Comparison of ENCODE assay signal across 26 mouse cellular contexts in genomic region chr9:45010461-45010860, GRCm38 (mm10). TPM values are rescaled to one million over a fixed set of nuclear protein-coding genes. Genes with fewer than 3 reads are reported as not detected.
A peak's percentile ranks its signal among the peaks of the same experiment; 100 is the strongest.
DNase-seq lines count a peak whose midpoint lies in the region; ATAC-seq and TF ChIP-seq lines count a peak whose summit lies in the region.
"Had no signal": no experiment of that assay in that cellular context is flagged by ENCODE, and none has a peak within 500 bp of the region (broad histone marks: within the 10 kb centered on the region; RNA-seq: fewer than 3 reads in every experiment).

No protein-coding gene starts in this region.

- intact Hi-C loops in gastrocnemius, adult 2 months (cut with DNase I), result no loop called here

- H3K4me1 ChIP-seq in embryonic facial prominence, embryonic 11.5 days (ENCODE audit: control insufficient read depth, insufficient read depth, low read length), result no peaks in the 10 kb centered on the region
- no peaks in the 10 kb centered on the region; the same call in 1 of the 2 replicates for H3K4me1 ChIP-seq in embryonic facial prominence, embryonic 10.5 days
- H3K4me1 ChIP-seq: heart, embryonic 10.5 days; limb, embryonic 15.5 days; neural tube, embryonic 12.5 days; stomach, embryonic 15.5 days had no signal

- H3K27me3 ChIP-seq in embryonic facial prominence, embryonic 11.5 days (ENCODE audit: control insufficient read depth, insufficient read depth, low read length), result no peaks in the 10 kb centered on the region
- H3K27me3 ChIP-seq in embryonic facial prominence, embryonic 10.5 days (replicated peaks; ENCODE audit: low read depth, poor library complexity, severe bottlenecking), result 0 out of 2 replicates have a peak, but pooled peaks cover 5% of the 10 kb centered on the region
- H3K27me3 ChIP-seq: neural tube, embryonic 12.5 days; stomach, embryonic 15.5 days had no signal

- TF ChIP-seq CTCF in gastrocnemius, adult 2 months (IDR thresholded peaks at IDR 0.05), result no peak

- no peak overlapping the region for H3K4me2 ChIP-seq in embryonic facial prominence, embryonic 11.5 days (ENCODE audit: low read depth, low read length)
- H3K4me2 ChIP-seq: limb, embryonic 15.5 days; neural tube, embryonic 12.5 days; stomach, embryonic 15.5 days had no signal

- no peak for ATAC-seq in embryonic facial prominence, embryonic 11.5 days (replicated peaks; ENCODE audit: insufficient number of reproducible peaks, low FRiP score, low TSS enrichment, low read depth)
- peak; percentile 42 for ATAC-seq in activated CD4-positive, CD25-positive, alpha-beta regulatory T cell, adult 4 months
- ATAC-seq: forebrain, postnatal 0 days; intestine, embryonic 16.5 days; liver, postnatal 0 days; midbrain, embryonic 16.5 days had no signal

- H3K9me3 ChIP-seq in embryonic facial prominence, embryonic 11.5 days (replicated peaks; ENCODE audit: control insufficient read depth, low read length), result no peaks in the 10 kb centered on the region
- no peaks in the 10 kb centered on the region for H3K9me3 ChIP-seq in embryonic facial prominence, embryonic 10.5 days
- H3K9me3 ChIP-seq: heart, embryonic 10.5 days; limb, embryonic 15.5 days; stomach, embryonic 15.5 days had no signal

- H3K27ac ChIP-seq in embryonic facial prominence, embryonic 11.5 days (replicated peaks; ENCODE audit: low read depth, low read length), result no peak overlapping the region
- H3K27ac ChIP-seq in embryonic facial prominence, embryonic 10.5 days (replicated peaks), result no peak overlapping the region
- H3K27ac ChIP-seq in gastrocnemius, adult 2 months, result no peak overlapping the region
- H3K27ac ChIP-seq: heart, embryonic 10.5 days; limb, embryonic 15.5 days; neural tube, embryonic 12.5 days; stomach, embryonic 15.5 days had no signal

- no peak overlapping the region for H3K9ac ChIP-seq in embryonic facial prominence, embryonic 11.5 days (replicated peaks; ENCODE audit: low read length)
- H3K9ac ChIP-seq: forebrain, postnatal 0 days; limb, embryonic 15.5 days; liver, postnatal 0 days; neural tube, embryonic 12.5 days; stomach, embryonic 15.5 days had no signal

- 78% methylated on average over 4 of the region's 4 CpGs for WGBS in embryonic facial prominence, embryonic 11.5 days
- WGBS in embryonic facial prominence, embryonic 10.5 days, result 74% methylated on average over 4 of the region's 4 CpGs

- H3K36me3 ChIP-seq in embryonic facial prominence, embryonic 11.5 days (replicated peaks; ENCODE audit: control insufficient read depth, insufficient read depth, low read depth, low read length), result no peaks in the 10 kb centered on the region
- H3K36me3 ChIP-seq in embryonic facial prominence, embryonic 10.5 days (replicated peaks), result no peaks in the 10 kb centered on the region
- H3K36me3 ChIP-seq: heart, embryonic 10.5 days; limb, embryonic 15.5 days; neural tube, embryonic 12.5 days; stomach, embryonic 15.5 days had no signal

- peak; percentile 2 for DNase-seq in embryonic facial prominence, embryonic 11.5 days (ENCODE audit: low spot score)
- no peak for DNase-seq in embryonic facial prominence, embryonic 10.5 days (ENCODE audit: low spot score)
- DNase-seq in retina, embryonic 14.5 days (ENCODE audit: low spot score), result peak; percentile 9
- no peak for DNase-seq in retina, postnatal 1 day
- DNase-seq in thymus, postnatal 25 days, result peak; percentile 81
- DNase-seq in gastrocnemius, adult 2 months, result no peak
- DNase-seq in cerebellum, adult 11-12 months, result no peak
- DNase-seq: B cell, adult 2 months; cerebellum, adult 8-10 months; embryo, embryonic 11 days; forebrain, postnatal 0 days; gastrocnemius, postnatal 36 days; heart, postnatal 36 days; kidney, postnatal 14 days; layer of hippocampus, adult 9-11 months; liver, postnatal 0 days; right cerebral cortex, postnatal 4 days had no signal

- H3K4me3 ChIP-seq in embryonic facial prominence, embryonic 11.5 days (ENCODE audit: low read depth, low read length), result no peak overlapping the region
- no peak overlapping the region for H3K4me3 ChIP-seq in embryonic facial prominence, embryonic 10.5 days
- H3K4me3 ChIP-seq in gastrocnemius, adult 2 months, result no peak overlapping the region
- H3K4me3 ChIP-seq: erythroblast, embryonic 14.5 days; heart, embryonic 10.5 days; limb, embryonic 15.5 days; neural tube, embryonic 12.5 days; stomach, embryonic 15.5 days had no signal

RNA-seq across cellular contexts. Expression of gene Cd3e, which starts 1.0 kb away (rescaled TPM):
- not detected in 2 replicates for polyA plus RNA-seq in embryonic facial prominence, embryonic 11.5 days (2014; fragmentation: Nextera tagmentation; extraction: Ambion mirVana)
- not detected in 2 replicates for polyA plus RNA-seq in embryonic facial prominence, embryonic 10.5 days (2016; fragmentation: Nextera tagmentation; extraction: Ambion mirVana)
- 1,000 to 10,000 TPM in 1 of 2 experiments, 100 to 1,000 TPM in 1; 791 to 1,491 TPM for polyA plus RNA-seq in activated CD4-positive, CD25-positive, alpha-beta regulatory T cell, adult 4 months (2017; shearing (Covaris generic))
- not detected for total RNA-seq in gastrocnemius, adult 2 months (2021)
- total RNA-seq: forebrain, postnatal 0 days; left cerebral cortex, postnatal 10 days had no signal
- polyA plus RNA-seq: forebrain, postnatal 0 days; heart, embryonic 10.5 days; liver, postnatal 0 days; midbrain, embryonic 16.5 days; neural tube, embryonic 12.5 days had no signal

RNA-seq across cellular contexts. Expression of gene Cd3d, which starts 28.9 kb away (rescaled TPM):
- polyA plus RNA-seq in embryonic facial prominence, embryonic 11.5 days (2014; fragmentation: Nextera tagmentation; extraction: Ambion mirVana), result not detected in 2 replicates
- polyA plus RNA-seq in embryonic facial prominence, embryonic 10.5 days (2016; fragmentation: Nextera tagmentation; extraction: Ambion mirVana), result not detected in 2 replicates
- 1,000 to 10,000 TPM in 1 of 2 experiments, 100 to 1,000 TPM in 1; 682 to 1,081 TPM for polyA plus RNA-seq in activated CD4-positive, CD25-positive, alpha-beta regulatory T cell, adult 4 months (2017; shearing (Covaris generic))
- total RNA-seq in gastrocnemius, adult 2 months (2021), result not detected
- total RNA-seq: forebrain, postnatal 0 days; left cerebral cortex, postnatal 10 days had no signal
- polyA plus RNA-seq: erythroblast, embryonic 14.5 days; forebrain, postnatal 0 days; heart, embryonic 10.5 days; intestine, embryonic 16.5 days; midbrain, embryonic 16.5 days; neural tube, embryonic 12.5 days had no signal

RNA-seq across cellular contexts. Expression of gene Mpzl2, which starts 29.1 kb away (rescaled TPM):
- polyA plus RNA-seq in embryonic facial prominence, embryonic 11.5 days (2014; fragmentation: Nextera tagmentation; extraction: Ambion mirVana), result 8.8 and 9.2 TPM in 2 replicates
- polyA plus RNA-seq in embryonic facial prominence, embryonic 10.5 days (2016; fragmentation: Nextera tagmentation; extraction: Ambion mirVana), result 9.7 TPM in 2 replicates
- not detected for polyA plus RNA-seq in activated CD4-positive, CD25-positive, alpha-beta regulatory T cell, adult 4 months (2017; shearing (Covaris generic))
- total RNA-seq in gastrocnemius, adult 2 months (2021), result under 1 TPM; 0.31 TPM
- polyA plus RNA-seq: erythroblast, embryonic 14.5 days had no signal

RNA-seq across cellular contexts. Expression of gene Cd3g, which starts 30.2 kb away (rescaled TPM):
- not detected in 2 replicates for polyA plus RNA-seq in embryonic facial prominence, embryonic 11.5 days (2014; fragmentation: Nextera tagmentation; extraction: Ambion mirVana)
- polyA plus RNA-seq in embryonic facial prominence, embryonic 10.5 days (2016; fragmentation: Nextera tagmentation; extraction: Ambion mirVana), result not detected in 2 replicates
- 1,000 to 10,000 TPM; 1,430 to 1,870 TPM for polyA plus RNA-seq in activated CD4-positive, CD25-positive, alpha-beta regulatory T cell, adult 4 months (2017; shearing (Covaris generic))
- total RNA-seq in gastrocnemius, adult 2 months (2021), result not detected
- total RNA-seq: forebrain, postnatal 0 days; heart, postnatal 36 days; left cerebral cortex, postnatal 10 days had no signal
- polyA plus RNA-seq: erythroblast, embryonic 14.5 days; forebrain, postnatal 0 days; heart, embryonic 10.5 days; midbrain, embryonic 16.5 days had no signal

RNA-seq across cellular contexts. Expression of gene Mpzl3, which starts 44.5 kb away (rescaled TPM):
- 2.0 and 2.3 TPM in 2 replicates for polyA plus RNA-seq in embryonic facial prominence, embryonic 11.5 days (2014; fragmentation: Nextera tagmentation; extraction: Ambion mirVana)
- polyA plus RNA-seq in embryonic facial prominence, embryonic 10.5 days (2016; fragmentation: Nextera tagmentation; extraction: Ambion mirVana), result 2.2 and 3.7 TPM in 2 replicates
- polyA plus RNA-seq in activated CD4-positive, CD25-positive, alpha-beta regulatory T cell, adult 4 months (2017; shearing (Covaris generic)), result 10 to 100 TPM; 10.2 to 11.9 TPM
- total RNA-seq in gastrocnemius, adult 2 months (2021), result 1 to 10 TPM; 1.7 to 2.0 TPM
- polyA plus RNA-seq: erythroblast, embryonic 14.5 days had no signal

Comparison
In these comparisons a context has a peak if more than half of its experiments do, and no peak if none do; other contexts are left out.
1. DNase-seq: peak in embryonic facial prominence, embryonic 11.5 days (single experiment), retina, embryonic 14.5 days (single experiment) and thymus, postnatal 25 days (single experiment); none in embryonic facial prominence, embryonic 10.5 days (single experiment), retina, postnatal 1 day (single experiment), gastrocnemius, adult 2 months (single experiment) and cerebellum, adult 11-12 months (single experiment).
2. RNA of gene Cd3e, which starts 1.0 kb away (polyA plus RNA-seq): 791 to 1,491 TPM in activated CD4-positive, CD25-positive, alpha-beta regulatory T cell, adult 4 months; not detected in embryonic facial prominence, embryonic 11.5 days and not detected in embryonic facial prominence, embryonic 10.5 days; every median in the first group is over 100 times any median in the second.
3. RNA of gene Cd3d, which starts 28.9 kb away (polyA plus RNA-seq): 682 to 1,081 TPM in activated CD4-positive, CD25-positive, alpha-beta regulatory T cell, adult 4 months; not detected in embryonic facial prominence, embryonic 11.5 days and not detected in embryonic facial prominence, embryonic 10.5 days; every median in the first group is over 100 times any median in the second.